Mouse (Mus musculus) neural tube, embryonic 11.5 days (tissue): ENCODE measurements at regions not wholly inside any gene's neighbourhood (a gene's known extent, or its start where the extent isn't known, plus 50 kb on each side); places are given as distances from the start of the nearest gene placed in this dataset.

Experiments used
- ATAC-seq: fragments of 200-750 bp; cut with Nextera tagmentation; 2 replicates; pipeline ENCODE4 v1.8.0; 2017; ENCODE audit warnings: moderate number of reproducible peaks, mild to moderate bottlenecking, moderate TSS enrichment, moderate library complexity; ENCODE audit not compliant: insufficient read depth, low FRiP score, low TSS enrichment
- DNase-seq: peaks from one replicate; pipeline ENCODE4 v3.0.0-alpha.2; 2015; ENCODE audit warnings: low spot score
- H3K27ac ChIP-seq: fragments of 300-500 bp; sonication (generic); 2 replicates; pipeline ENCODE4 v1.5.1; 2014; ENCODE audit warnings: low read depth, mild to moderate bottlenecking, low read length
- H3K27me3 ChIP-seq: fragments of 300-500 bp; sonication (generic); 2 replicates; pipeline ENCODE4 v1.6.1; 2014; ENCODE audit warnings: mild to moderate bottlenecking, low read length, mixed read lengths; ENCODE audit not compliant: control insufficient read depth, insufficient read depth
- H3K36me3 ChIP-seq: fragments of 300-500 bp; sonication (generic); 2 replicates; pipeline ENCODE4 v1.6.1; 2014; ENCODE audit warnings: mild to moderate bottlenecking, low read length, moderate library complexity, mixed read lengths; ENCODE audit not compliant: control insufficient read depth, insufficient read depth
- H3K4me1 ChIP-seq: fragments of 300-500 bp; sonication (generic); 2 replicates; pipeline ENCODE4 v1.6.1; 2014; ENCODE audit warnings: low read length, mixed read lengths; ENCODE audit not compliant: control insufficient read depth, insufficient read depth
- H3K4me2 ChIP-seq: fragments of 300-500 bp; sonication (generic); 2 replicates; pipeline ENCODE4 v1.6.1; 2014; ENCODE audit warnings: low read depth, mild to moderate bottlenecking, moderate library complexity
- H3K4me3 ChIP-seq: fragments of 300-500 bp; sonication (generic); 2 replicates; pipeline ENCODE4 v1.5.1; 2014; ENCODE audit warnings: low read depth, low read length
- H3K9ac ChIP-seq: fragments of 300-500 bp; sonication (generic); 2 replicates; pipeline ENCODE4 v1.6.1; 2014; ENCODE audit warnings: mild to moderate bottlenecking, low read length
- H3K9me3 ChIP-seq: fragments of 300-500 bp; sonication (generic); 2 replicates; pipeline ENCODE4 v1.6.1; 2016; ENCODE audit warnings: low read length; ENCODE audit not compliant: control insufficient read depth
- WGBS: fragments of 180-500 bp; shearing (Covaris S2); extraction: QIAGEN DNeasy Blood & Tissue Kit; methylation state at CpG from one replicate; pipeline ENCODE4 v1.1.7; 2014; 5-methylcytosine and 5-hydroxymethylcytosine counted together

- ATAC-seq (no peak), DNase-seq (no peak)
- Histone ChIP-seq H3K9ac (no peak overlapping the region), H3K27ac (no peak overlapping the region), H3K27me3 (no peaks in the 10 kb centered on the region), H3K9me3 (no peaks in the 10 kb centered on the region), H3K4me2 (no peak overlapping the region), H3K4me1 (peaks cover 4% of the 10 kb centered on the region; the same call in 1 of the 2 replicates), H3K4me3 (no peak overlapping the region), H3K36me3 (no peaks in the 10 kb centered on the region)
Measured at GRCm38 (mm10) chr13:84636831-84637230, 414.7 kb downstream of the Tmem161b start.

DNA sequence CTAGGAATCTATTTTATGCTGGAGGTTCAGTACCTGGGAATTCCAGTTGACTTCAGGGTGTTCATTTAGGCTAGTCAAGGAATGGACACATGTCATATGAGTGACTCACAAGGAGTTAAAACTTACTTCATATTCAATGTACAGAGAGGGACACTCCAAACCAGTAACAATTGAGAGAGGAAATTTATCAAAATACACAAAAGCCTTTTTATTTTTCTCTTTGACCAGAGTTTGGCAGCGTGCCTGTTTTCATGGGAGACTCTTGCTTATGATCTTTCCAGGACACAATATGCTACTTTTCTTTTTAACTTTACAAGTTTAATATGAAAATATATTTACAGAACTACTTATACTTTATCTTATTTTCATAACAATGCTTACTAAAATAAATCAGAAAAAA, 415.5 kb downstream of the Tmem161b start:
- Histone ChIP-seq H3K36me3 (no peaks in the 10 kb centered on the region), H3K4me2 (no peak overlapping the region), H3K9ac (no peak overlapping the region), H3K27me3 (no peaks in the 10 kb centered on the region), H3K9me3 (no peaks in the 10 kb centered on the region), H3K4me3 (no peak overlapping the region), H3K27ac (no peak overlapping the region), H3K4me1 (peaks cover 4% of the 10 kb centered on the region; the same call in 1 of the 2 replicates)
- ATAC-seq (no peak), DNase-seq (no peak)
- 83% methylated on average over 1 of the region's 1 CpGs for whole genome bisulfite sequencing

DNA sequence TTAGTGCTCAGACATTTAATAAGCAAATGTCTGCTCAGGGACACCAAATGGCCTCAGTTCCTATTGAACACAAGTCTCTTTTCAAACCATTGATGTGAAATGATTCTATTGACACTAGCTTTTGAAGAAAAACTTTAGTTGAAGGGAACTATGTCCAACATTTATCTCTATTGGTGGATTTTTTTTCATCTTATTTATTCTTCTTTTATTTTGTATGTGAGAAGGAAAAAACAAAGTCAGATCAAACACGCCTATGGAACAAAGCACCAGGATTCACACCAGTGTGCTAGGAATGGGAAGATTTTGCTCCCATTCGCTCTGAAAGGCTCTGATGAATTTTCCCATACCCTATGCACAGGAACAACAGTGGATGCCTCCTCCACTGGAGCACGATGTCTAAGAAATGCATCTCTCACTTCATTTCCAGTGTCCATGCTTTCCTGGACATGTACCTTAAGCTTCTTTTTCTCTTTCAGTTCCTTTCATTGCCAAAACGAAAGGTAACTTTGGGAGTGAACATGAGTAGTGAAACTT, 416.4 kb downstream of the Tmem161b start:
- Histone ChIP-seq H3K9ac (no peak overlapping the region), H3K4me2 (no peak overlapping the region), H3K27me3 (no peaks in the 10 kb centered on the region), H3K4me1 (peaks cover 4% of the 10 kb centered on the region; the same call in 1 of the 2 replicates), H3K27ac (no peak overlapping the region), H3K36me3 (no peaks in the 10 kb centered on the region), H3K4me3 (no peak overlapping the region), H3K9me3 (no peaks in the 10 kb centered on the region)
- 61% methylated on average over 4 of the region's 4 CpGs for WGBS
- no peak for ATAC-seq
- no peak for DNase-seq

DNA sequence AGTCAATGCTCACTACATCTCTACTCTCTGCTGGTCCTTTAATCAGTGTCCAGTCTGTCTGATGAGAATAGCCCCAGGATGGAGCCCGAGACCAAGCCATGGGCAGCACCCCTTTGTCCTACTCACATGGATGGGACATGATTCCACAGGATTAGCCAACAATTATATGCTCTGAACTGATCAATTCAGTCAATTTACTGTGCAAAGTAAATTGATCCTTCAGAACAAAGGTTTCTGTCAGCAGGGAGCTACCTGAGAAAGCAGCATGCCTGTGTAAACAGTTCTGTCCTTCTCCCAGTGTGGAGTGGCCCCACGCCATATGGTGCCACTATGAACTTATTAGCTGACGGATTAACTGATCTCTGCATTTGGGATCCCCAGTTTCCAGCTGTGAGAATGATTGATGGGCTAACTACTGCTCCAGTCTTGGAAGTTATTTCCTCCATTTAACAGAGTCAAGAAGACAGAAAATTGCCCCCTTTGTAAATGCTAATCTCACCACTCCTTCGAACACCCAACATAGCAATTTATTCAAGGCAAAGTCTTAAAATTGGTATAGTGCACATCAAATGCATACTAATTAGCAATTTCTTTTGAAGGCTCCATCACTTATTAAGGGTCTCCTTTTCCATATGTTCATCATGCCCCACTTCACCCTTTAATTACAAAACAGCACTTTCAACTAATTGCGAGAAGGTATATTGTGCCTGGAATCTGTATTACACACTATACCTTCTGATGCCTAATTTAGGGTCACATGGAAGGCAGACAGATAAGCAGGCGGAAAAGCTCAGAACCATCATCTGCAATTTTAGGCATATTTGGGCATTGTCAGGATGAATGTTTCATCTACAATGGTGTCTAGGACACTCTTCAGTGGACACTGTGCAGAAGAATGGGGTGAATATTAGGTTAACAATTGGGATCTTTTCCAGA, 417.3 kb downstream of the Tmem161b start:
- no peak overlapping the region for H3K27ac ChIP-seq
- no peak overlapping the region for H3K4me2 ChIP-seq
- DNase-seq, result no peak

GRCm38 (mm10) chr13:84644024-84644423, 421.9 kb downstream of the Tmem161b start:
- Histone ChIP-seq H3K9me3 (no peaks in the 10 kb centered on the region), H3K27ac (no peak overlapping the region), H3K36me3 (no peaks in the 10 kb centered on the region), H3K4me1 (peaks cover 2% of the 10 kb centered on the region; the same call in 1 of the 2 replicates), H3K4me2 (no peak overlapping the region), H3K4me3 (no peak overlapping the region), H3K27me3 (no peaks in the 10 kb centered on the region), H3K9ac (no peak overlapping the region)
- 92% methylated on average over 4 of the region's 4 CpGs for WGBS
- DNase-seq (no peak), ATAC-seq (no peak)

More for the DNA sequence above, 417.3 kb downstream of the Tmem161b start:
- WGBS, result 33% methylated on average over 6 of the region's 6 CpGs
- Histone ChIP-seq H3K27me3 (no peaks in the 10 kb centered on the region), H3K4me1 (peaks cover 4% of the 10 kb centered on the region; the same call in 1 of the 2 replicates), H3K9me3 (no peaks in the 10 kb centered on the region), H3K4me3 (no peak overlapping the region), H3K36me3 (no peaks in the 10 kb centered on the region), H3K9ac (no peak overlapping the region)
- ATAC-seq, result peak; percentile 36

DNA sequence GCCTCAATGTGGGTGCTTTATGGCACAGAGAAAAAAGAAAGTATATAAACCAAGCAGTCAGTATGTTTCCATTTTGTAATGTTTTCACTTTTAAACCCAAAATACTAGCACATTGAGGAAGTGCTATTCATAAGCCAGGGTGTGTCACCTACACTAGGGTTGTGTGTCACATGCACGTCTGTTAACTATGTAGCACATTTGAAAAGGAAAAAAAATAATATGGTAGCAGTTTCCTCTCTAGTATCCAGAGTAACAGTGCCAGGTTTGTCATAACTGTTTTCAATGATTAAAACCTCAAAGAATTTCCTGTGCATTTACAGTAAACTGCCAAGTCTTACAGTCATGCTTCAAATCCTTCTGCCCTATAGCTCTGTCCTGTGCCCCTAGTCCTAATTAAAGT, 424.8 kb downstream of the Tmem161b start:
- Histone ChIP-seq H3K4me2 (no peak overlapping the region), H3K9me3 (no peaks in the 10 kb centered on the region), H3K36me3 (no peaks in the 10 kb centered on the region), H3K27ac (no peak overlapping the region), H3K4me3 (no peak overlapping the region), H3K4me1 (no peaks in the 10 kb centered on the region), H3K9ac (no peak overlapping the region), H3K27me3 (no peaks in the 10 kb centered on the region)
- ATAC-seq (no peak), DNase-seq (no peak)
- WGBS, result 75% methylated on average over 1 of the region's 1 CpGs

GRCm38 (mm10) chr13:84648056-84648455, 426.0 kb downstream of the Tmem161b start:
- H3K9ac ChIP-seq, result no peak overlapping the region
- no peak for DNase-seq

DNA sequence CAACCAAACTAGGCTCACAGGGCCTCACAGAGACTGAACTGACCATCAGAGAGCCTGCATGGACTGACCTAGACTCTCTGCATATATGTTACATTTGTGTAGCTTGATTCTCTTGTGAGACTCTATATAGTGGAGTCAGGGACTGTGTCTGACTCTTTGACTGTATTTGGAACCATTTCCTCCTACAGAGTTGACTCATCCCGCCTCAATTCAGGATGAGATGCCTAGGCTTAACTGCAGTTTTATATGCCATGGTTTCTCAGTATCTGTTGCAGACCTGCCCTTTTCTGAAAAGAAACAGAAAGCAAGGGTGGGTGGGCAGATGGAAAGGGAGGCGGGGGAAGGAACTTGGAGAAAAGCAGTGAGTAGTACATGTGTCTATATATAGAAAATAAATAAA, 441.9 kb downstream of the Tmem161b start:
- 91% methylated on average over 2 of the region's 2 CpGs for WGBS

More at GRCm38 (mm10) chr13:84648056-84648455, 426.0 kb downstream of the Tmem161b start:
- H3K4me3 ChIP-seq, result no peak overlapping the region
- H3K36me3 ChIP-seq, result no peaks in the 10 kb centered on the region
- no peaks in the 10 kb centered on the region for H3K4me1 ChIP-seq
- no peak overlapping the region for H3K27ac ChIP-seq
- no peak overlapping the region for H3K4me2 ChIP-seq
- no peaks in the 10 kb centered on the region for H3K9me3 ChIP-seq
- 54% methylated on average over 1 of the region's 1 CpGs for WGBS
- ATAC-seq, result no peak
- H3K27me3 ChIP-seq, result no peaks in the 10 kb centered on the region

DNA sequence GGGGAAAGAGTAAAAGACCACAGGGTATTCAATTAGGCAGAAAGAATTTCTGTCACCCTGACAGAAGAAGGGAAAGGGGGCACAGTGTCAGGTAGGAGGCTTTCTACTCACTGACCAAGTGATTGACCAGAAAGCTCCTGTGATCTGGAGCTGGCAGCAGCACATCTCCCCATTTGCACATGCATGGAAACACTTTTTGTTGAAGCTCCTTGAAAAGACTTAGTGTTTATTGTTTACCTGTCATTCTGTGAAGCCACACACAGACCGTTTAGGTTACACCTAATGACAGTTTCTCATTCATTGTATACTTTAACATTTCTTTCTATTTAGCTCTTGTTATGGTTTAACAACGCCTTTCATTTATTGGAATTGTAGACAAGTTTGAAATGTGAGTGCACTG, 458.9 kb downstream of the Tmem161b start:
- no peak for DNase-seq
- H3K4me1 ChIP-seq, result no peaks in the 10 kb centered on the region
- H3K27ac ChIP-seq, result no peak overlapping the region
- H3K36me3 ChIP-seq, result no peaks in the 10 kb centered on the region
- no peak overlapping the region for H3K9ac ChIP-seq
- no peak overlapping the region for H3K4me3 ChIP-seq
- no peak overlapping the region for H3K4me2 ChIP-seq
- no peaks in the 10 kb centered on the region for H3K27me3 ChIP-seq
- 58% methylated on average over 2 of the region's 2 CpGs for WGBS
- H3K9me3 ChIP-seq, result no peaks in the 10 kb centered on the region
- no peak for ATAC-seq

More for the DNA sequence above, 441.9 kb downstream of the Tmem161b start:
- Histone ChIP-seq H3K36me3 (no peaks in the 10 kb centered on the region), H3K9ac (no peak overlapping the region), H3K27ac (no peak overlapping the region), H3K9me3 (no peaks in the 10 kb centered on the region), H3K4me2 (no peak overlapping the region), H3K27me3 (no peaks in the 10 kb centered on the region), H3K4me3 (no peak overlapping the region), H3K4me1 (no peaks in the 10 kb centered on the region)
- no peak for DNase-seq
- no peak for ATAC-seq
